Mouse (Mus musculus): Measurements from ENCODE around the gene Plagl1.

The Plagl1 gene

GRCm38 (mm10) chr10:13090596-13091424 is 30.5 kb downstream of the Plagl1 start:
- DNase-seq (ENCODE audit: low spot score in 2 of 2): peak; percentile 51 to 59

GRCm38 (mm10) chr10:13092996-13093395 is 32.7 kb downstream of the Plagl1 start:
- no peak for DNase-seq (ENCODE audit: low spot score in 2 of 2)

- DNase-seq (ENCODE audit: low spot score in 2 of 2): no peak
Observed at GRCm38 (mm10) chr10:13098895-13099294, 38.6 kb downstream of the Plagl1 start.

- DNase-seq (ENCODE audit: low spot score in 2 of 2): no peak
Observed at GRCm38 (mm10) chr10:13100061-13100648, 39.9 kb downstream of the Plagl1 start.

- no peak for DNase-seq (ENCODE audit: low spot score in 2 of 2)
Observed at GRCm38 (mm10) chr10:13102360-13102759, 42.1 kb downstream of the Plagl1 start.

GRCm38 (mm10) chr10:13103838-13104237 is 43.5 kb downstream of the Plagl1 start:
- DNase-seq (ENCODE audit: low spot score in 2 of 2): no peak

- no peak for DNase-seq (ENCODE audit: low spot score in 2 of 2)
Observed at GRCm38 (mm10) chr10:13106909-13107624, 46.8 kb downstream of the Plagl1 start.

- no peak for DNase-seq (ENCODE audit: low spot score in 2 of 2)
Observed at GRCm38 (mm10) chr10:13108021-13108548, 47.8 kb downstream of the Plagl1 start.

- no peak for DNase-seq (ENCODE audit: low spot score in 2 of 2)
Observed at GRCm38 (mm10) chr10:13108847-13109246, 48.5 kb downstream of the Plagl1 start.

- no peak for DNase-seq (ENCODE audit: low spot score in 2 of 2)
Observed at GRCm38 (mm10) chr10:13109781-13110180, 49.5 kb downstream of the Plagl1 start.

- DNase-seq (ENCODE audit: low spot score in 2 of 2): no peak
Observed at GRCm38 (mm10) chr10:13112849-13113248, 52.5 kb downstream of the Plagl1 start.

- DNase-seq (ENCODE audit: low spot score in 2 of 2): no peak
Observed at GRCm38 (mm10) chr10:13113641-13114040, 53.3 kb downstream of the Plagl1 start.

- no peak for DNase-seq (ENCODE audit: low spot score in 2 of 2)
Observed at GRCm38 (mm10) chr10:13115030-13115429, 54.7 kb downstream of the Plagl1 start.

- DNase-seq (ENCODE audit: low spot score in 2 of 2): no peak
Observed at GRCm38 (mm10) chr10:13116706-13117665, 56.7 kb downstream of the Plagl1 start.

GRCm38 (mm10) chr10:13118024-13118769 is 57.9 kb downstream of the Plagl1 start:
- no peak for DNase-seq (ENCODE audit: low spot score in 2 of 2)

- DNase-seq (ENCODE audit: low spot score in 2 of 2): no peak
Observed at GRCm38 (mm10) chr10:13118770-13119102, 58.4 kb downstream of the Plagl1 start.

- no peak for DNase-seq (ENCODE audit: low spot score in 2 of 2)
Observed at GRCm38 (mm10) chr10:13119300-13119699, 59.0 kb downstream of the Plagl1 start.

- DNase-seq (ENCODE audit: low spot score in 2 of 2): no peak
Observed at GRCm38 (mm10) chr10:13125811-13126210, 65.5 kb downstream of the Plagl1 start.

- DNase-seq (ENCODE audit: low spot score in 2 of 2): no peak
Observed at GRCm38 (mm10) chr10:13127335-13127734, 67.0 kb downstream of the Plagl1 start.

- no peak for DNase-seq (ENCODE audit: low spot score in 2 of 2)
Observed at GRCm38 (mm10) chr10:13127946-13128345, 67.6 kb downstream of the Plagl1 start.

- DNase-seq (ENCODE audit: low spot score in 2 of 2): no peak
Observed at GRCm38 (mm10) chr10:13133850-13134249, 73.5 kb downstream of the Plagl1 start.
